Mouse (Mus musculus): ENCODE data around the gene Fuk.
"Not testable (repeated sequence)": the region's sequence is repeated elsewhere in the genome, so short reads cannot be mapped to it uniquely, and the experiment has no call there.

The Fuk gene

GRCm38 (mm10) chr8:110877862-110878261 is 24.4 kb downstream of the Fuk start:
- DNase-seq: no peak

DNA sequence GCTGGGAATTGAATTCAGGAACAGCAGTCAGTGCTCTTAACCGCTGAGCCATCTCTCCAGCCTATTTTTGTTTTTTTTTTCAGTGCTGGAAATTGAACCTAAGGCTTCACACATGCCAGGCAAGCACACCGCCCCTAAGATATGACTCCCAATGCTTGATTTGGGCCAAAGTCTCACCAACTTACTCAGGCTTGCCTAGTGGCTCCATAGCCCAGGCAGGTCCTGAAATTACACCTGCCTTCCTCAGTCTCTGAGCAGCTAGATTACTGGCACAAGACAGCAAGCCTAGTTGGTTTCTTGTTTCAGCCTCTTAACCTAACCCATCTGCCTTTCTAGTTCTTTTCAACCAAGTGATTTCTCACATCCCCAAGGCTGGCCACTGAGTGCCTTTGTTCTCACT is 31.8 kb downstream of the Fuk start:
- no peak for DNase-seq

GRCm38 (mm10) chr8:110861347-110862025 is 40.8 kb downstream of the Fuk start:
- DNase-seq: not testable (repeated sequence)

DNA sequence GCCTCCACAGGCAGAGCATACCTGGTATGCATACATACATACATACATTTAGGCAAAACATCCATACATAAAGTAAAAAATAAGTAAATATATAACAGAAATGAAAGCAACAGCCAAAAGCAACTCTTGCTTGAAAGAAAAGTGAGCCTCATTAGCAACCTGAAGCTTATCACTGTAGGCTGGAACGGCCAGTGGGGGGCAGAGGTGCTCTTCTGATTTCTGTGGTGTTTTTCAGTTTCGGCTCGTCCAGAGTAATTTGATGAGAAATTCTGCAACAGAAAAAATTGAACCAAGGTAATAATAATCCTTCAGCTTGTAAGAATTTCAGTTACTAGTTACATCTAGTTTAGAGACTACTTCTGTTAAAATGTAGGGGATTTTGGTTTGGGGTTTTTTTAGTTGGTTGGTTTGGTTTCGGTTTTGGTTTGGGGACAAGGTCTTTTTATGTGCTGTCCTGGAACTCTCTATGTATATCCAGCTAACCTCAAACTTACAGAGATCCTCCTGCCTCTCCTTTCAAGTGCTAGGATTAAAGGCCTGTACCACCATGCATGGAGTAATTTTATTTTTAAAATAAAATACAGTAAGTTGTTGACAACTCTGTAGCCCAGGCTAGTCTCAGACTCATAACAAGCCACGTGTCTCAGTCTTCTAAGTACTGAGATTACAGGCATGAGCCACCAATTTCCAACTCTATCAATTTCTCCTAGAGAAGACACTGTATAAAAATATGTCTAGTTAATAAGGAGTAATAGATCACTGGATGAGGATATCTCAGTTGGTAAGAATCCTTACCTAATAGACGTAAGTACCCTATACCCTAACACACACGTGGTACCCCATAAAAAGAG is 42.4 kb downstream of the Fuk start:
- peak in 1 of 2 experiments; percentile 12 for DNase-seq

- no peak for DNase-seq
These were observed 45.4 kb downstream of the Fuk start for GRCm38 (mm10) chr8:110856760-110857461.

DNA sequence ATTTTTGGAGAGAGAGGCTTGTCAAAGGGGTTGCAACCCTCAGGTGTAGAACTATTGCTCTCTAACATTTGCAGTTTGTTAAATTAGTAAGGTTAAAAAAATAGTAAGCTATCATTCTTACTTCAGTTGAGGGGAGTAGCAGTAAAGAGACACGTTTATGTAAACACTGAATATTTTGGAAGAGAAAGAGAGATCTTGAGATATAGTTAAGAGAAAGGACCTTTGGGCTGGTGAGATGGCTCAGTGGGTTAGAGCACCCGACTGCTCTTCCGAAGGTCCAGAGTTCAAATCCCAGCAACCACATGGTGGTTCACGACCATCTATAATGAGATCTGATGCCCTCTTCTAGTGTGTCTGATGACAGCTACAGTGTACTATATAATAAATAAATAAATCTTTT is 46.2 kb downstream of the Fuk start:
- DNase-seq: not testable (repeated sequence)

DNA sequence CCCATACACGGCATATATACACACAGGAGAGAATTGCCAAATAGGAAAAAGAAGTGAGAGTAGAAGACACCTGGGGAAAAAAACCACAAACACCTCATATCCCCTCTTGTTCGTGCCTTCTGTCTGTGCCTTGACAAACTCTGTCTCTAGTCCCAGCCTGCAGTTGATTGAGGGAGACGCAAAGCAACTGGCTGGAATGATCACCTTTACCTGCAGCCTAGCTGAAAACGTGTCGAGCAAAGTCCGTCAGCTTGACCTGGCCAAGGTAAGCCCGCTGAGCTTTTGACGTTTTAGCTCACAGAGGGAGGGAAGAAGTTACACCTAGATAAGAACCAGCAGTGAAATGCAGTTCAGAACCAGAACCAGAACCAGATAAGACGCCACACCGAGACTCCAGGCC is 51.1 kb downstream of the Fuk start:
- no peak for DNase-seq

- DNase-seq: no peak
These were observed 54.4 kb downstream of the Fuk start for GRCm38 (mm10) chr8:110847645-110848495.

DNA sequence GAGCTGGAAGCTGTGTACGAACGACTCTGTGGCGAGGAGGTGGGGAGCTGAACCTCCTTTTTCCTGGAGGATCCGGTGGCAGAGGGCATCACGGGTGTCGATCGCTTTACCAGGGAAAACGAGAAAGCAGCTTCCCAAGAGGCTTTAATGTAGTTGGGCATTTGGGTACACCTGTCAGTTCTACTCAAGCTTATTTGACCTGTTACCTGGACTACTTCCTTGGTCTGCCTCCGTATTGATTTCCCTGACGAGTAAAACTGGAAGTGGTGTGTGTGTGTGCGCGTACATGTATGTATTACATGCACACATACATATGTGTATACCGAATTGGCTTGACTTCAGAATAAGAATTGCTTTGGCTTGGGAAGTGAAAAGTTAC is 55.1 kb downstream of the Fuk start:
- no peak for DNase-seq

- peak; percentile 83 to 86 for DNase-seq
These were observed 55.7 kb downstream of the Fuk start, which contains the start of the genes Cog4 and Sf3b3 for GRCm38 (mm10) chr8:110846405-110847170. Gene Cog4, plus strand, starts transcription at chr8:110846600. Gene Sf3b3, minus strand, starts transcription at chr8:110846787.

DNA sequence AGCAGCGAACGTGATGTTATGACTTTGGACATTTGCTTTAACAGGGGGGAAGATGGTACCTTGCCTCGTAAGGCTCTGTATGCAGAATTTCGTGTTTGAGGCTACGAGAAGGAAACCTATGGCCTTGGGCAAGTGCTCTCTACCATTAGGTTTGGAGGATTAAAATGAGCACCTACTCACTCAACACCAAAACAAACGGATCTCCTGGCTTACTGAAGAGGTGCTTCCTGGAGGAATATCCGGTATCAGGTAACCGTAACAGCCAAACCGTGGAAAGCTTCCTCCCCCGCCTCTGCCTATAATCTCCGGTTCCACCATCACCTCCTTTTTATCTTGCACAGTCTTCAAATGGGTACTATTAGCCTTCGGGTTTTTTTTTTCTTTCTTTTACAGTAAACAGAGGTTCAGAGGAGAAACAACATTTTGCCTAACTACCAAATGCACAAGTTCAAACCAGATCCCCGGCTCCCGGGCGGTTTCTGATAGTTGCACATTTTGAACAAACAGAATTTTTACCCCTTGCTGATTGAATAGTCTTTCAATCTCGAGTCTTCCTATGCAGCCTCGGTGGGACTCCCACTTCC is 56.4 kb downstream of the Fuk start:
- DNase-seq: peak; percentile 11 to 19

- no peak for DNase-seq
These were observed 57.3 kb downstream of the Fuk start for GRCm38 (mm10) chr8:110844941-110845340.

GRCm38 (mm10) chr8:110843207-110843606 is 59.1 kb downstream of the Fuk start:
- DNase-seq: no peak

GRCm38 (mm10) chr8:110842012-110842574 is 60.2 kb downstream of the Fuk start:
- no peak for DNase-seq

All from thymus, postnatal 36 days (tissue).